Mouse (Mus musculus) natural killer cell, adult 2 months (primary cell): Measurements from ENCODE around the gene Grk6.
A peak's percentile ranks its signal among the peaks of the same experiment; 100 is the strongest.

ENCODE experiments used
- DNase-seq, 2 experiments: peaks; one replicate each; pipeline ENCODE4 v3.0.0; 2022; ENCODE audit warnings: low spot score in 2 of 2

Grk6 gene

DNA sequence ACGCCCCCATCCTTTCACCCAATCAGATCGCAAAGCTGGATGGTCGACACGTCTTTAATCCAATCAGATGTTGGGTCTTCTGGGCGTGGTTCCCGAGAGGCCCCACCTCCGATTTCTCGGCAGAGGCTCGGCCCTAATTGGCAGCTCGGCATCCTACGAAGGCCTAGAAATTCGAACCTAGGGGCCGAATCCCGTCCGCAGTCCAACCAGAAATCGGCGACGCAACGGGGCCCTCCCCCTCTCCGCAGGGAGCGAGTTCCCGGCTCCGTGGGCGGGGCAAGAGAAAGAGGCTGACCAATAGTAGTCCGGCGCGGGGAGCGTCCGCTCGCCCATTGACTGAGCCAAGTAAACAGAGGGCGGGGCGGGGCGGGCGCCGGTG, at the start of gene Grk6:
Gene Grk6, plus strand, starts transcription at position 136 of the 379 bp plus-strand sequence.
- peak; percentile 99 to 100 for DNase-seq

DNA sequence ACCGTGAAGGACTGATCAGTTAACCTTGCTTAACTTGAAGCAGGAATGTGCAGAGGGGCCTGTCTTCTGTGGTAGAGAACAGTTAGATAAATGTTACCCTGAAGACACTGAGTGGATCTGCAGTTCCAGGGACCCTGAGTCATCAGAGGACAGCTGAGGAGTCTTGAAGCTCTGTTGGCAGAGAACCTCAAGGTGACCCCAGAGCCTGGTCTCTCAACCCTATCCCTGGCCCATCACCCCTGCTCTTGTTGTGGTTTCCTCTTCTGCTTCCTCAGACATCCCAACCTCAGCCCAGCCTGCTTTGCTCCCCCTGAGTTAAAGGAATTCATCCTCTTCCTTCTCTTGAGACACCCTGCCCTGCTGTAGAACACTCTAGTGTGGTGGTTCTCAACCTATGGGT, 46.8 kb upstream of the Grk6 start, which contains the start of gene Slc34a1:
Gene Slc34a1, plus strand, starts transcription at position 100 of the 400 bp plus-strand sequence.
- DNase-seq, result no peak

DNA sequence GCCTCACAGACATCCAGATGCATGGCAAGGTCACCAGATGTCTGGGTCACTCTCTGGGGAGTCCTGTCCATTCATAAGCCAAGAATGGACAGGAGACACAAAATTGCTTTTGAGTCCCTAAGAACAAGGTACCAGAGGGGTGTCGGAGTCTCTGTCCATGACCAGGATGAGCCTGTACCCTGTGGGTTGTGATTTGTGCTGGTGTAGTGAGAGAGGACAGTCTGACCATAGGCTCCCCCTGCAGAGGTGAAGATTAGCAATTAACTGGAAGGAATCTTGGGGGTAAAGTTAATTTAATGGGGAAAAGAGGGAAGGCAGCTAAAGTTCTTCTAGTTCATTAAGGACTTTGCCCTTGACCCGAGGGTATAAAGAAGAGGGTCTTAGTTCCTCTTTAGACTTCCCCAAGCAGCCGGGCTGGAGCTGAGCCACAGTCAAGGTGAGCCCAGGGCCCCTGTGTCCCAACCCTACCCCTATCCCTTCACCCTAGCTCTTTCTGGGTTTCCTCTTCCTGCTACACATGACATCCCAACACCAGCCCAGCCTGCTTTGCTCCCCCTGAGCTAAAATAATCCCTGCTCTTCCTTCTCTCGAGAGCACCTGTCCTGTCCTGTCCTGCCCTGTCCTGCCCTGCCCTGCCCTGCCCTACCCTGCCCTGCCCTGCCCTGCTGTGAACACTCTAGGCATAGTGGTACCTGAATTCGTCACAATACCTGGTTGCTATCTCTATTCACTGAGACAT, 45.4 kb upstream of the Grk6 start:
- no peak for DNase-seq

DNA sequence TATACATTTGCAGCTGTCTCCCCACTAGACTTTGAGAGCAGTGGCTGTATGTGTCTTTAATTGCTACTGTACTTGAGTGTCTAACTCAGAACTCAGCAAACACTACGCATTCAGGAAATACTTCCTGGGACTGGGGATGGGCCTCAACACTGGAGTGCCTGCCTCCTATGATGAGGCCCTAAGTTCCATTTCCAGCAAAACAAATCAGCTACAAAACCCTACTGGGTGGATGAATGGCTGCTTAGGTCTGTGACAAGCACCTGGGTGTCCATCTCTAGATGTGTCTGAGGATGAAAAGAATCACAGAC, 44.9 kb upstream of the Grk6 start:
- no peak for DNase-seq

DNA sequence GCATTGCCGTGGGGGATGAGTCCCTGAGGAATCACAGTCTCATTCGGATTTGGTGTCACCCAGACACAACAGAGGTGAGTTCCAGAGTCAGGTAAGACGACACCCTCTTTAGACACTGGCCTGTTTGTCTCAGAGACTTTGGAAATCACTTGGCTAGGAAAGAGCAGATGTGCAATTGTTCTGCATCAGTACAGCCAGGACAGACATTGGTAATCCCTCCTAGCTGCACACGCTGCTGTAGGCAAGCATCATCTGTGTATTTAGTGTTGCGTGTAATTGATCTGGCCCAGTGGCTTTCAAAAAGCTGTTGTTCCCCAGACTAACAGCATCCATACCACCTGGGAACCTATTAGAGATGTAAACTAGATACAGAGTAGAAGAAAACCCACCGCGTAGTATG, 41.6 kb upstream of the Grk6 start:
- no peak for DNase-seq

DNA sequence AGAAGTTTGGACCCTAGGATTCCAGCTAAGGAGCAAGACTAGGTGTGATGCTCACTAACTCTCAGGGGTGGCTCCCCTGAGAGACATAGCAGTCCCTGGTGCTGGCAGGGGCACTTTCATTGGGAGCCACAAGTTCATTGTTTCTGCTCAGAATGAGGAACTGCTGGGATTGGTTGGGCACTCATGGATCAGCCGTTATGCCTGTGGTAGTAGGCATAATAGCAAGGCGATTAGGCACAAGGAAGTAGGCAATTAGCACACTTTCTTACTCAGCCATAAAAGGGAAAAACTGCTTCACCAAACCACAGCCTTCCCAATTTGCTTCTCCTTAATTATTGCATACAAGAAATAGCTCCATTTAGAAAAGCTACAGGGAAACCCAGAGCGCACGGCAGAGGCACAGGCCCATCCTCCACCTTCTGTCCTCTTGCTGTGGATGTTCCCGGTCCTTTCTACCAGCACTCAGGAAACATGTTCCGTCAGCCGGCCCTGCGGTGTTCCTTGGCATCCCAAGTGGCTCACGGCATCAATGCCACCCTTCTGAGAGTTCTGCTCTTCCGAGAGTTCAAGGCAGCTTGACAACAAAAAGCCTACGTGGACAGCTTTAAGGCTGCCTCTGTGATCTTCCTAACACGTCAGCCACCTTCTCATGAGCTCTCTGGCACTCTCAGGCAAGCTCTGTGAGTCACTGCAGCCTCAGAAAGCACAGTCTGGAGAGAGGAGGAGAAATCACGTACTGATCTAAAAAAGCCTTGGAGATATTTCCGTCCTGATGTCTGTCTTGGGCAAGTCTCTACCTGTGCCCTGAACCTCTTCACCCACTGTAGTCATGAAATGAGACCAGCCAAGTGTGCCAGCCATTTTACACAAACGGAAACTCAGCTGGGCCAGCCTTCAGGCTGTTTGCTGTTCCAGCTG, 40.7 kb upstream of the Grk6 start:
- DNase-seq, result no peak

DNA sequence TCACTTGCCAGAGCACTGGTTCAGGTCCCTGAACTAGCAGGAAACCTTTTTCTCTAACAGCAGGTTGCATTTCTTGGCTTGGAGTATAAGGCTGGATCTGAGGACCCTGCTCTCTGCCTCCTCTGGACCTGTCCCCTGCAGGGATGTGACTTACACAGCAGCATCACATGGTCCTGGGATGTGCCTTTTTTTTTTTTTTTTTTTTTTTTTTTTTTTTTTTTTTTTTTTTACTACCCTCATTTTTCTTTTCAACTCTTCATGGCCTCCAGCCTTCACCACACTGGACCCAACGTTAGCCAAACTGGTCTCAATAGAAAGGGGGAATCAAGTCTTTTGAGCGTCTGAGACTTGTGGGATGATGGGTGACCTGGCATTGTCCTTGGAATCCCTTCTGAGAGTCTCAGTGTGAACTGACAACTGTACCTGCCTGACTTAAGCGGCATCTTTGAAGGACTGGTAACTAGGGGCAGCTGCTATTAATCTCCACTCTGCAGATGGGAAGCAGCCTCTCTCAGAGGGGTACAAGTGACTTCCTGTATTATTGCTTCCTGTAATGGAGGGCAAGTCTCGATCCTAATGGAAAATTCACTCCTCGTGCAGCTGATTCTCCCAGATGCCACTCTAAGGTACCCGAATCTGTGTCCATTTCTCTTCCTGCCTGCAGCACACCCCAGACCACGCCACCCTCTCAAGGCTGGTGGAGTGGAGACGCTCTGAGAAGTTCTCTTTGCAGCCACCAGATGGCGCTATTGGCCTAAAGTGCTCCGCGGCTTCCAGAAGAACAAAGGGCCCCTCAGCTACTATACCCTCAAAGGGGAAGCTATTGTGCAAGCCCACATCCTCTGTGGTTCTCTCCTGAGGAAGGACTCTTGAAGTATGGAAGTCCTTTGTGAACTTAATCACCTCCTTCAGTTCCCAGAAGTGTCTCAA, 39.8 kb upstream of the Grk6 start:
- DNase-seq, result peak; percentile 77 to 85

DNA sequence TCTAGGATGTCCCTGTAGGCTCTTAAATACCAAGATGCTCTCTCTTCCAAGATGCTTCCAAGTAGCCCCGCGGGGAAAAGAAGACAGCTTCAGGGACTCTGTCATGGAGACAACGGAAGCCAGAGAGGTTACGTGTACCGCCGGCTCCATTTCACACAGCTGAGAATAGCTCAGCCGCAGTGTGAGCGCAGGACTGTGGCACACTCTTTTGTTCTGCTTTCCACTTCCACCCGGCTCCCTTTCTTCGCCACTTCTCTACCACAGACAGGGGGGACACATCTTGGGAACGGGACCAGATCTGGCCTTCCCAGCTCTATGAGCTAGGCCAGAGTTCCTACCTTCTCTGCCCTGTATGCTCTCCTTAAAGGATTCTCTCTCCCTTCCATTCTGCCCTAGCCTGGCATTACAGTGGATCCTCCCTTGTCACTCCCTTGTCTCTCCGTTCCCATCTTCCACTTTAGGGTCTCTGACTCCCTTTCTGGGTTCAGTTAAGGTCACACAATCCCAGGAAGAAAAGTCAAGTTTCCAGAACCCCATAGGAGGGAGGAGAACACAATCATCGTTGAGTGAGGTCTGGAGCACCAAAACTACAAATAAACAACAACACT, 39.0 kb upstream of the Grk6 start:
- no peak for DNase-seq

DNA sequence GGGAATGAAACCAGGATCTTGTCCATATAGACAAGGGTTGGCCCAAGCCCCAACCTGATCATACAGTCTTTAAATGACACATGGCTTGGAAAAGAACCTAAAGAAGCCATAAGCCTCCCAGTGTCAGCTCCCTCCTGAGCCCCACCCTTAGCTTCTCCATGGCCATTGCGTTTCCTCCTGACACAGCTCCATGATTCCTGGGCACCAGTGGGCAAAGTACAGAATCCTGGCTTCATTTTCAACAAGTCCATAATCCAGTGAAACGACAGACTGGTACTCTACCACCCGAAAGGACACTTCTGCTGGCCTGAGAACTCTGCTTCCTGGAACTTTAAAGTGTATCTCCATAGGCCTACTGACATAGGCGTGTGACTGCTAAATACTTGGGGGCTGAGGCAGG, 37.5 kb upstream of the Grk6 start:
- no peak for DNase-seq

DNA sequence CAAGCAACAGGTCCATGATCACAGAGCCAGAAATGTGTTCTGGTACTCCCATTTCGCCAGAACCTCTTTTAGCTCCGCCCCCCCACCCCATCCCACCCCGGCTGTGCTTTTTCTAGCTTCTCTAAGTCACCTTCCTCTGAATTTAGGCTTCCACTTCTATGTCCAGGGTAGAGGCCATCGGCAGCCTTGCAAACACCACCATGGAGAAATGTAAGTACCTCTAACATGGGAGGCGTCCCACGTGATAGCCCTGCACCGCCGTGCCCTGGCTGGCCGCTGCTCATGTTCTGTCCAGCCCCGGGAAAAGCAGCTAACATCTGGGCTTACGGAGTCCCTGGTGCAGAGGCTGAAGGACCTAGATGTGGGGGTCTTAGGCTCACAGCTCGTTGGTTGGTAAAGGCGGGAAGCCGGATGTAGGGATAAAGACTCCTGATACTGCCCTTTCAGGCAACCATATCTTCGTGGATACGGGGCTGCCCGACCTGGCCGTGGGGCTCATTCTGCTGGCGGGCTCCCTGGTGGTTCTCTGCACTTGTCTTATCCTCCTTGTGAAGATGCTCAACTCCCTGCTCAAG, 36.2 kb upstream of the Grk6 start:
- DNase-seq, result no peak

DNA sequence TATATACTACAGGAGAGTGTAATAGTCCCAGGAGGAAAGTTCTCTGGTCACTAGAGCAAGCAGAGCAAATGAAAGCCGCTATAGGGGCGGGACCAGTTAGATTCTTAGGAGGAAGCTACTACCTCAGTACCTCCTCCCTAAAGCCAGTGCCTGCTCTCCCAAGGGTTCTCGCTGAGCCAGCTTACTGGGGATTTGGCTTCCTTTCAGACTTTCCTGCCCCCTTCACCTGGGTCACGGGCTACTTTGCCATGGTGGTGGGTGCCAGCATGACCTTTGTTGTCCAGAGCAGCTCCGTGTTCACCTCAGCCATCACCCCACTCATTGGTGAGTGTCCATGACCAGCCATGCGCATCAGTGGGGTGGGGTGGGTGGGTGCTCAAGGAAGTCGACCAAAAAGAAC, 33.0 kb upstream of the Grk6 start:
- no peak for DNase-seq

DNA sequence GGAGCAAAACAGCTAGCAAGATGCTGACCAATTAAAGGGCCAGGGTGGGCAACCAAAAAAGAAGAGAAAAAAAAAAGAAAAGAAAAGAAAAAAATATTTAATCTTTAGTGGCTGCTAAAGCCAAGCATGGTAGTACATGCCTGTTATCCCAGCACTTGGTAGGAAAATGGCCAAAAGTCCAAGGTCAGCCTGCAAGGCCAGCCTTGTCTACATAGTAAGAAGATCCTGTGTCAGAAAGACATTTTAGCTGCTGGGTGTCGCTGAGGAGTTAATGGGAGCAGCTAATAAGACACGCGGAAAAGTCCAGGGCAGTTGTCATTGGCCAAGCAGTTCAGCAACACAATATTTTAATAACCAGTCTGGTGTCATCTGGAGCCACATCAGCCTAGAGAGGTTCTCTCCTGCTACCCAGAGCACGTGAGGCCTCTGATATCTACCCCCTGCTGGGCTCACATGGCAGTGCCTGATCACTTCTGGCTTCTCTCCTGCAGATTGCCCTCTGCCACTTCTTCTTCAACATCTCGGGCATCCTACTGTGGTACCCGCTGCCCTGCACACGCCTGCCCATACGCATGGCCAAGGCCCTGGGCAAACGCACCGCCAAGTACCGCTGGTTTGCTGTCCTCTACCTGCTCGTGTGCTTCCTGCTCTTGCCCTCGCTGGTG, 32.1 kb upstream of the Grk6 start:
- no peak for DNase-seq

DNA sequence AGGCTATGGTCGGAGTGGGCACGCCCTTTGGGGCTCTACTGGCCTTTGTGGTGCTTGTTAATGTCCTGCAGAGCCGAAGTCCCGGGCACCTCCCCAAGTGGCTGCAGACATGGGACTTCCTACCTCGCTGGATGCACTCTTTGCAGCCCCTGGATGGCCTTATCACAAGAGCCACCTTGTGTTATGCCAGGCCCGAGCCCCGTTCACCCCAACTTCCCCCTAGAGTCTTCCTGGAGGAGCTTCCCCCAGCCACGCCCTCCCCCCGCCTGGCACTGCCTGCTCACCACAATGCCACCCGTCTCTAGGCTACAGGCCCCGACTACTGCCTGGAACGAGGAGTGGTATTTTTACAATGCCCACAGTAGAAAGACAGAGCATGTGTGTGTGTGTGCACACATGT, 31.5 kb upstream of the Grk6 start:
- DNase-seq, result no peak

DNA sequence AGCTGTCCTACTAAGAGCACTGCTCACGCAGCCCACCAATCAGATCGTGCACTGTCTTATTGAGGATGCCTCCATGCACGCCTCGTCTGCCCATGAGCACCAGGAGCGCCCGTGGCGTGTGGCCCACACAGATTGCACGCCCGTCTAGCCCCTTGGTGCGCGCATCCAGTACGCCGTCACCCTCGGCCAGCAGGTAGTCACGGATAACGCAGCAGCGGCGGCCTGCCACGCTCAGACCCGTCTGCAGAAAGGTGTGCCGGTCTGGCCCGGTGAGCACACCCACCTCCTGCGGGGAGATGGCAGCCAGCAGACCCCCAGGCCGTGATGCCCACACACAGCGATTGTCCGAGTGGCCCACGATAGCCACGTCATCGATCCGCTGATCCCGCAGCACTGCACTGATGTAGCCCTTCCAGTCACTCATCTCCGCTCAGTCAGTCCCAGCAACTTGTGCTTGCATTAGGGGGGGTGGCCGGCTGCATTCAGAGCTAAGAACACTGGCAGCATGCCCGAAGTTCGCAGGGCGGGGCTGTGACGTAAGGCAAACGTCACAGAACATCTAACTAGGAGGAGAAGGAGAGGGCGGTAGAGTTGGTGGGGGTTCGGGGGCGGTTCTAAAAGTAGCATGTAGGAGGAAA, 30.0 kb upstream of the Grk6 start, which contains the start of gene Pfn3:
Gene Pfn3, minus strand, starts transcription at position 490 of the 638 bp plus-strand sequence.
- no peak for DNase-seq

DNA sequence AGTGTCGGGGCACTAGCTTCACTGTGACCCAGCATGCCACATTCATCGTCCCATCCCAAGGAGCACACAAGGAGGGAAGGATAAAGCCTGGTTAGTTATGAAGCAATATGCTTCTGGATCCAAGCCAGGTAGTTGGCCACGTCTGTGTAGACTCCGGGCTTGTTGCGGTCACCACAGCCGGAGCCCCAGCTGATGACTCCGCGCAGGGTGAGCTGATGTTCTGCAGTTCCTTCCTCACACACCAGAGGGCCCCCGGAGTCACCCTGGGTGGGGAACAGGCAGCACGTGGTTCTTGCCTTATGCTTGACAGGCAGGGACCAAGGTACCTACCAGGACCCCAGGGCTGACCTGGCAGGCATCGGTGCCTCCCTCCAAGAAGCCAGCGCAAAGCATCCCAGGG, 26.9 kb upstream of the Grk6 start:
- DNase-seq, result peak; percentile 94

DNA sequence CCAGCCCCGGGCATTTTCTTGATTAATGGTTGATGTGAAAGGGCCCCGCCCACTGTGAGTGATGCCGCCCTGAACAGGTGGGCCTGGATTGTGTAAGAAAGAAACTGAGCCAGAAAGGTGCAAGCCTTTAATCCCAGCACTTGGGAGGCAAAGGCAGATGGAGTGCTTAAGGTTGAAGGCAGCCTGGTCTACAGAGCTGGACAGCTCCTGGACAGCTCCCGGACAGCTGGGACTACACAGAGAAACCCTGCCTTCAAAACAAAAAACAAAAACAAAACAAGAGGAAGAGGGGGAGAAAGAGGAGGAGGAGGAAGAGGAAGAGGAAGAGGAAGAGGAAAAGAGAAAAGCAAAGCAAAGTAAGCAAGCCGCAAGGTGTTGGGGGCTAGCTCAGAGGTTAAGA, 25.7 kb upstream of the Grk6 start:
- DNase-seq, result no peak

DNA sequence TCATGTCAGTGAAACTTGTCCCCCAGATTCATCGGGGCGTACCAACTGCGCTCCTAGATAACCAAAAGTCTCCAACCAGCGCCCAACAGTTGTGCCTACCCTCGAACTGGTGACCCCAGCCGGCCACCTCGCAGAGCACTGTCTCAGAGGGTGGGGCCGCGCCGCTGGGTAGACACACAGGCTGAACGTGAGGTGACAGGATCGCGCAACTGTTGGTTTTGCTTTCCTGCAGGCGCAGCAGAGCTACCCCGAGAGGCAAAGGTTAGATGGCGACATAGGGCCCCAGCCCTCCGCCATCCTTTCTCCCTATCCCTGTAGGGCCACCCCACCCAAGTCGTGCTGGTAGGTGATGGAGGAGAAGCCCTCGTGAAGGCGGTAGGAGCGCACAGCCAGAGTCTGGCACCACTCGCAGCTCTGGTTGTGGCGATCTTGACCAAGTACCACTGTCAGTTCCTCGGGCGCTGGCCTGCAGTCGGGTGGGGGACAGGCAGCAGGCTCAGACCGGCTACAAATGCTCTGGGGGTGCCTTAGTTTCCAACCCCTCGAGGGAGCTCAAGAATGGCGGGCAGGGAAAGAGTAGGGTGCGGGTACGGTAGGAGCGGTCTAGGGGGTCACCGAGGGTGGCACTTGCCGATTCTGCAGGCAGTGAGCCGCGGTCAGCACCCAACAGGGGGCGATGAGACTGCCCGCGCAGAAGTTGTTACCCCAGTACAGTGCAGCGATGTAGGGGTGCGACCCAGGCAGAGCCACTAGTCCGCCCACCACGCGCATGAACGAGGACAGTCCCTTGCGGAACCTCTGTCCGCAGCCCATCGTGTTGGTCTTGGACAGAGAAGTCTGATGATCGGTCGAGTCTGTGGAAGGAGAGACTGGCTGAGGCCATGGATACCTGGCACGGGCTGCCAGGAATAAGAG, 24.6 kb upstream of the Grk6 start:
- DNase-seq, result no peak

DNA sequence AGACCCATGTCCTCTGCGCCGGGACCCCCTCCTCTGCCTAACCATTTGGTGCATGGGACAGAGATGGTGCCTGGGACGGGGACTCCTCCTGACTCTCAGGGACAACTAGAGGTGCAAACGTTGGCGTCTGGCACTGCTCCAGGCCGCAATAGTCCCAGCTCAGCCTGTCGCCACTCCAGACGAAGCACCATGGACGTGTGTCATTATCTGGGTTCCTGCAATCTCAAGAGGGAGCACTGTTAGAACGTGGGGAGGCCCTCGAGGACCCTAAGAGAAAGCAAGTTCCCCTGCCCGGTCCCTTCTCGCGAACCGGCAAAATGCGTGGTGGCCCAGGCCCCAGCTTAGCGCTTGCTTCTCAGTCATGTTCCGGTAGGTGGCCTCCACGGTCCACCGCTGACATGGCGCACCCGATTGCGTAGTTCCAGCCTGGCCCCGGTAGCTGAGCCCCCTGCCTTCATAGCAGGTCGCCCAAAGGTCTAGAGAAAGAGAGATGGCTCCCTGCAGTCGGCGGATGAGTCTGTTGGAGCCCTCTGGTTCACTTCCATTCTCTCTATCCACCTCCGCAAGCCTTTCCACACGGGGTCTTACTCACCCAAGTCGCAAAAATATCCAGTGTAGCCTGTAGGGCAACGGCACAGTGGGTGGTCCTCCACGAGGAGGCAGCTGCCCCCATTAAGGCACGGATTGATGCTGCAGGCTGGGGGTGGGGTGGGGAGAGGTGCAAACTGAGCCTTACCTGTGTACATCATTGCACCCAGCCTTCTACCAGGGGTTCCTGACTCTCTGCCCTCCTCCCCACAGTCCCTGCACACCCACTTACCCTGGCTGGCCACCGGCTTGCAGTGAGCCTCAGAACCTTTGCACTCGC, 23.7 kb upstream of the Grk6 start:
- peak; percentile 80 to 85 for DNase-seq
